Mouse (Mus musculus): ENCODE results near the gene Atp5d. TPM values are rescaled to one million over a fixed set of nuclear protein-coding genes. Genes with fewer than 3 reads are reported as not detected.

Gene Atp5d
- polyA plus RNA-seq, 1 experiment from 2014 or later: 401 TPM

DNA sequence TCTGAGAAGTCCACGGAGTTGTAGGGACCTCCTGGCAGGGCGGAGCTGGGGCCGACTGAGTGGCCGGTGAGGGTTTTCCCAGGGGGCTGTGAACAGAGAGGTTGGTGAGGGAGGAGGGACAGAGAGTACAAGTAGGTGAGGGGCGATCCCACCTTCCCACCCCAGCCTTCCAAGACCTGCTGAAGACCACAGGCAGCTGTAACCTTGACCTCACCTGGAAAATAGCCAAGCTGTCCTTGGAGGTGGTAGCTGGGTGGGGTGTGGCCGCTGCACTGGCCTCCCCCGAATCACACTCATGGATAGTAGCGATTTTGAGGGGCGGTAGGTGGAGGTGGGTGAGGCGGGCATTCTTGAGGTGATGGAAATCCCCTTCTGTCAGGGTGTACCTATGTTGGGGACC lies 3.3 kb upstream of the Atp5d start:
- Histone ChIP-seq H3K36me3 (ENCODE audit: control insufficient read depth, insufficient read depth, low read length) (peaks cover 2% of the 10 kb centered on the region), H3K4me2 (ENCODE audit: low read depth, low read length, severe bottlenecking) (no peak overlapping the region), H3K27me3 (ENCODE audit: control insufficient read depth, insufficient read depth, low read length) (peaks cover 9% of the 10 kb centered on the region), H3K4me1 (replicated peaks; ENCODE audit: control insufficient read depth, insufficient read depth, low read length) (peaks cover 28% of the 10 kb centered on the region), H3K9me3 (ENCODE audit: control insufficient read depth, low read length) (no peaks in the 10 kb centered on the region), H3K27ac (ENCODE audit: low read depth, low read length) (no peak overlapping the region), H3K4me3 (ENCODE audit: low read depth, low read length) (no peak overlapping the region), H3K9ac (ENCODE audit: low read length) (no peak overlapping the region)
- DNase-seq (ENCODE audit: low spot score): no peak
- WGBS: 92% methylated on average over 10 of the region's 10 CpGs
- no peak for ATAC-seq (replicated peaks; ENCODE audit: low FRiP score)

DNA sequence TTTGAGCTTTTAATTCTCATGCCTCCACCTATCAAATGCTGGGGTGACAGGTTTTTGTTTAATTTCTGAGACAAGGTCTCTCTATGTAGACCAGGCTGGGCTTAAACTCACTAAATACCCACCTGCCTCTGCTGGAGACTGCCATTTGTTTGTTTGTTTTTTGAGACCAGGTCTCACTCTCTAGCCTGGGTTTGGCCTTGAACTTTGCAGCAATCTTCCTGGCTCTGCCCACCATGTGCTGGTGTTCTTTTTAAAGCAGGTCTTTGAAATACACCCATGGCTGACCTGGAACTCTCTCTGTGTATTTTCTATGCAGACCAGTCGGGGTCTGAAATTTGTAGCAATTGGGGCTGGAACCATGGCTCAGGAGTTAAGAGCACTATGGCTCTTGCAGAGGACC lies 2.8 kb upstream of the Atp5d start:
- Histone ChIP-seq H3K4me2 (ENCODE audit: low read depth, low read length, severe bottlenecking) (no peak overlapping the region), H3K36me3 (ENCODE audit: control insufficient read depth, insufficient read depth, low read length) (peaks cover 2% of the 10 kb centered on the region; the same call in 1 of the 2 replicates), H3K27ac (ENCODE audit: low read depth, low read length) (no peak overlapping the region), H3K4me3 (ENCODE audit: low read depth, low read length) (no peak overlapping the region), H3K9me3 (ENCODE audit: control insufficient read depth, low read length) (no peaks in the 10 kb centered on the region), H3K9ac (ENCODE audit: low read length) (no peak overlapping the region), H3K4me1 (replicated peaks; ENCODE audit: control insufficient read depth, insufficient read depth, low read length) (peaks cover 28% of the 10 kb centered on the region), H3K27me3 (ENCODE audit: control insufficient read depth, insufficient read depth, low read length) (peaks cover 9% of the 10 kb centered on the region)
- DNase-seq (ENCODE audit: low spot score) (no peak), ATAC-seq (replicated peaks; ENCODE audit: low FRiP score) (no peak)
- WGBS: 88% methylated on average over 1 of the region's 1 CpGs

DNA sequence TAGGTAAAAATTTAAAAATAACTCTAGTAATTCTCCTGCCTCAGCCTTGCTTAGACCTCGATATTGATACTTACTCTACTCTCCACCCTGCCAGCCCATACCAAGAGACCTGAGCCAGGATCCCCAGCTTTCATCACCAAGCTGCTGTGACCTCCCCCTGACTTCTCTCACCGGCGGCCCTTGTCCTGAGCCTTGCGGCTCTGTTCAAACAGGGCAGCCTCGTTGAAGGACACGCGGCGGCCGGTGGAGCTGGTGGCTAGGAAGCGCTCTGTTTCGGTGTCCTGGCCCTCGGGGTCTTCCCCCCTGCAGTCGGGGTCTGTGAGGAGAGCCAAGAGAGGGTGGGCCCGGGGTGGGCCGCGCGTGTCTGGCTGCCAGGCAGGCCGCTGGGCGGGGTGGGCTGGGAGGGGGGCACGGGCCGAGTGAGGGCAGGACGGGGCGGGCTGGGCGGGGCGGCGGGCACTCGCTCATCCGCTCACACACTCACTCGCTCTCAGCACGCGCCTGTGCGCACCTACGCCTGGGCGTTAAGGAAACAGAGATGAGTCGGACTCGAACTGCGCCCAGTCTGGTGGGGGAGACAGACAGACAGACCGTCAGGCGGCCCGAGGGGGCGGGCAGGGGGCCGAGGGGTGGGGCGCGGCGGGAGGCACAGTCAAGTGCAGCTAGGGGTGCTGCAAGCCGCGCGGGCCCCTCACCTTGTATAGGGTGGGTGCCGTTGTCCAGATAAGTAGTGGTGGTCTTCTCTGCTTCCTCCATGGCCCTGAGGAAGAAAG lies 2.1 kb upstream of the Atp5d start:
- H3K4me1 ChIP-seq (replicated peaks; ENCODE audit: control insufficient read depth, insufficient read depth, low read length): peaks cover 24% of the 10 kb centered on the region
- peak overlapping the region; percentile 81 for H3K9ac ChIP-seq (ENCODE audit: low read length)

DNA sequence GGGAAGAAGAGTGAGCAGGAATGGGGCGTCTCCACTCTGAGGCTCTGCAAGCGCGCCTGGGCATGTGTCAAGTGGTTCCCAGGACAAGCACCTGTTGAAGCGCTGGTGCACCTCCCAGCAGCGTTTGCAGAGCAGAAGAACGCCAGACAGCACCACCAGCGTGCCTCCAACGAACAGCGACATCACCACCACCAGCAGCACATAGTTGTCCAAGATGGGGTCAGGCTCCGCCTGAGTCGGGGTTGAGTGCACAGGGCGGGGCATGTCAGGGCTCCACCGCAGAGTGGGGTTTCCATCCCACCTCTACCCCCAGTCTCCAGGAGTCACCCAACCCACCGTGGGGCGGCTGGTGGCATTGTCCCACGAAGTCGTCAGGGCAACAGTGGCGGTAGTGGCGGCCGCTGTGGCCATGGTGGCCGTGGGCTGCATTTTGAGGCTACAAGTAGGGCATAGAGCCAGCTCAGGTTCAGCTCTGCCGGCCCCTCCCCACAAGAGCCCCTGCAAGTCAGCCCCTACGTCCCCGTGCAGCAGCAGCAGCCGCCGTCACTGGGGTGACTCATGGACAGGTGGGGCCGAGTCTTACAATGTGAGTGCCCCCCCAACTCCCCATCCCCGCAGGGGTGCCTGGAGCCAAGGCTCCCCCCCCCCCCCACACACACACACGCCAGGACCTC lies 1.3 kb upstream of the Atp5d start:
- DNase-seq (ENCODE audit: low spot score) (no peak), ATAC-seq (replicated peaks; ENCODE audit: low FRiP score) (no peak)
- H3K27me3 ChIP-seq (ENCODE audit: control insufficient read depth, insufficient read depth, low read length): peaks cover 9% of the 10 kb centered on the region
- peak overlapping the region; percentile 79 for H3K4me3 ChIP-seq (ENCODE audit: low read depth, low read length)
- peak overlapping the region; percentile 95 for H3K4me2 ChIP-seq (ENCODE audit: low read depth, low read length, severe bottlenecking)
- H3K9me3 ChIP-seq (ENCODE audit: control insufficient read depth, low read length): no peaks in the 10 kb centered on the region
- H3K27ac ChIP-seq (ENCODE audit: low read depth, low read length): peak overlapping the region; percentile 74
- H3K9ac ChIP-seq (ENCODE audit: low read length): peak overlapping the region; percentile 81
- peaks cover 20% of the 10 kb centered on the region for H3K4me1 ChIP-seq (replicated peaks; ENCODE audit: control insufficient read depth, insufficient read depth, low read length)
- H3K36me3 ChIP-seq (ENCODE audit: control insufficient read depth, insufficient read depth, low read length): peaks cover 2% of the 10 kb centered on the region; the same call in 1 of the 2 replicates
- 3% methylated on average over 24 of the region's 29 CpGs for WGBS

More for the DNA sequence above, 2.1 kb upstream of the Atp5d start:
- Histone ChIP-seq H3K27ac (ENCODE audit: low read depth, low read length) (no peak overlapping the region), H3K36me3 (ENCODE audit: control insufficient read depth, insufficient read depth, low read length) (peaks cover 2% of the 10 kb centered on the region; the same call in 1 of the 2 replicates), H3K9me3 (ENCODE audit: control insufficient read depth, low read length) (no peaks in the 10 kb centered on the region), H3K27me3 (ENCODE audit: control insufficient read depth, insufficient read depth, low read length) (peaks cover 9% of the 10 kb centered on the region), H3K4me2 (ENCODE audit: low read depth, low read length, severe bottlenecking) (peak overlapping the region; percentile 95), H3K4me3 (ENCODE audit: low read depth, low read length) (peak overlapping the region; percentile 79)
- ATAC-seq (replicated peaks; ENCODE audit: low FRiP score) (no peak), DNase-seq (ENCODE audit: low spot score) (no peak)
- 20% methylated on average over 45 of the region's 49 CpGs for WGBS

GRCm38 (mm10) chr10:80137626-80138552 lies 543 bp upstream of the Atp5d start:
- ATAC-seq (replicated peaks; ENCODE audit: low FRiP score) (no peak), DNase-seq (ENCODE audit: low spot score) (peak; percentile 79)
- Histone ChIP-seq H3K27ac (ENCODE audit: low read depth, low read length) (peak overlapping the region; percentile 74), H3K9me3 (ENCODE audit: control insufficient read depth, low read length) (no peaks in the 10 kb centered on the region), H3K4me3 (ENCODE audit: low read depth, low read length) (peak overlapping the region; percentile 79), H3K27me3 (ENCODE audit: control insufficient read depth, insufficient read depth, low read length) (peaks cover 9% of the 10 kb centered on the region), H3K36me3 (ENCODE audit: control insufficient read depth, insufficient read depth, low read length) (peaks cover 2% of the 10 kb centered on the region; the same call in 1 of the 2 replicates), H3K9ac (ENCODE audit: low read length) (peak overlapping the region; percentile 81), H3K4me1 (replicated peaks; ENCODE audit: control insufficient read depth, insufficient read depth, low read length) (peaks cover 22% of the 10 kb centered on the region), H3K4me2 (ENCODE audit: low read depth, low read length, severe bottlenecking) (peak overlapping the region; percentile 95)
- WGBS: 2% methylated on average over 28 of the region's 33 CpGs

DNA sequence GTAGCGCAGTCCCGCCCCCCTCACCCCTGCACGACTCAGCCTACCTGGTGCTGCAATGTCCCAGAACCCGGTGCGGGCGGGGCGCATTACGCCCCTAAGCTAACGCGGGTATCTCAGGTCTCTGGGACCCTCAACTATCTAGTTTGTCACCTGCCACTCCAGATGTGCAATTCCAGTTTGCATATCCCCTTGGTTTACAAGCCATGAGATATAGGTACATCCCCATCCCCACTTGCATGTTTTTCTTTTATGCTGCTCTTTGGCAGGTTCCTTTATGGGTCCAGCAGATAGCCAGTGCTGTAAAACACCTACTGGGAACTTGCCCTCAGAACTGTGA lies 975 bp downstream of the Atp5d start:
- Histone ChIP-seq H3K4me2 (ENCODE audit: low read depth, low read length, severe bottlenecking) (peak overlapping the region; percentile 95), H3K27ac (ENCODE audit: low read depth, low read length) (peak overlapping the region; percentile 74; the same call in 1 of the 2 replicates), H3K36me3 (ENCODE audit: control insufficient read depth, insufficient read depth, low read length) (peaks cover 3% of the 10 kb centered on the region; the same call in 1 of the 2 replicates), H3K27me3 (ENCODE audit: control insufficient read depth, insufficient read depth, low read length) (peaks cover 9% of the 10 kb centered on the region), H3K9ac (ENCODE audit: low read length) (peak overlapping the region; percentile 81), H3K4me1 (replicated peaks; ENCODE audit: control insufficient read depth, insufficient read depth, low read length) (peaks cover 24% of the 10 kb centered on the region), H3K9me3 (ENCODE audit: control insufficient read depth, low read length) (no peaks in the 10 kb centered on the region), H3K4me3 (ENCODE audit: low read depth, low read length) (peak overlapping the region; percentile 79)
- DNase-seq (ENCODE audit: low spot score) (no peak), ATAC-seq (replicated peaks; ENCODE audit: low FRiP score) (no peak)
- 1% methylated on average over 10 of the region's 10 CpGs for WGBS

- peak overlapping the region; percentile 79; the same call in 1 of the 2 replicates for H3K4me3 ChIP-seq (ENCODE audit: low read depth, low read length)
- no peak overlapping the region for H3K27ac ChIP-seq (ENCODE audit: low read depth, low read length)
- H3K36me3 ChIP-seq (ENCODE audit: control insufficient read depth, insufficient read depth, low read length): peaks cover 3% of the 10 kb centered on the region; the same call in 1 of the 2 replicates
- DNase-seq (ENCODE audit: low spot score) (no peak), ATAC-seq (replicated peaks; ENCODE audit: low FRiP score) (no peak)
- H3K9me3 ChIP-seq (ENCODE audit: control insufficient read depth, low read length): no peaks in the 10 kb centered on the region
- H3K27me3 ChIP-seq (ENCODE audit: control insufficient read depth, insufficient read depth, low read length): peaks cover 9% of the 10 kb centered on the region
- no peak overlapping the region for H3K4me2 ChIP-seq (ENCODE audit: low read depth, low read length, severe bottlenecking)
- no peak overlapping the region for H3K9ac ChIP-seq (ENCODE audit: low read length)
- 75% methylated on average over 11 of the region's 11 CpGs for WGBS
- H3K4me1 ChIP-seq (replicated peaks; ENCODE audit: control insufficient read depth, insufficient read depth, low read length): peaks cover 24% of the 10 kb centered on the region
Measured at GRCm38 (mm10) chr10:80139975-80140665, 1.7 kb downstream of the Atp5d start.

DNA sequence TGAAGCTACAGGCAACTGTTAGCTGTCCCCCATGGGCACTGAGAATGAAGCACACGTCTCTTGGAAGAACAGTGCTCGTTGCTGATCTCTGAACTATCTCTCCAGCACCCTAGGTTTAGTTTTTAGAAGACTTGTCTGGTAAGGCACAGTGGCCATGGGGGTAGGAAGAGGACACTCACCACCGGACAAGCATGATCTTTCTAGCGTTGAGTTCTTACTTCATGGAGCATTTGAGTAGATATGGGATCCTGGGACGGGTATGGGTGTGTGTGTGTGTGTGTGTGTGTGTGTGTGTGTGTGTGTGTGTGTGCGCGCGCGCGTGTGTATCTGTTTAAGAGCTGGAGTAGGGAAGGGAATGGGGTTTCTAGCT lies 2.2 kb downstream of the Atp5d start, which contains the start of gene Cbarp:
Cbarp (minus strand) TSS at position 170 of the 370 bp plus-strand sequence.
- Histone ChIP-seq H3K4me2 (ENCODE audit: low read depth, low read length, severe bottlenecking) (peak within 1 kb of the TSS; percentile 97), H3K4me3 (ENCODE audit: low read depth, low read length) (peak within 1 kb of the TSS; percentile 79), H3K27me3 (ENCODE audit: control insufficient read depth, insufficient read depth, low read length) (peaks cover 9% of the 10 kb centered on the region), H3K9ac (ENCODE audit: low read length) (peak within 1 kb of the TSS; percentile 27; the same call in 1 of the 2 replicates), H3K4me1 (replicated peaks; ENCODE audit: control insufficient read depth, insufficient read depth, low read length) (peaks cover 25% of the 10 kb centered on the region), H3K27ac (ENCODE audit: low read depth, low read length) (peak within 1 kb of the TSS; percentile 13), H3K36me3 (ENCODE audit: control insufficient read depth, insufficient read depth, low read length) (peaks cover 3% of the 10 kb centered on the region; the same call in 1 of the 2 replicates), H3K9me3 (ENCODE audit: control insufficient read depth, low read length) (no peaks in the 10 kb centered on the region)
- WGBS: 73% methylated on average over 10 of the region's 10 CpGs
- no peak for ATAC-seq (replicated peaks; ENCODE audit: low FRiP score)
- DNase-seq (ENCODE audit: low spot score): no peak

Measured in forebrain, embryonic 11.5 days (tissue).